Mouse (Mus musculus) left cerebral cortex, postnatal 10 days (tissue): Measurements from ENCODE around the gene Emp1. TPM values are rescaled to one million over a fixed set of nuclear protein-coding genes. Genes with fewer than 3 reads are reported as not detected.

Experiments used
- DNase-seq, 2 experiments: peaks; one replicate each; pipeline ENCODE4 v3.0.0; 2021 to 2022; ENCODE audit warnings: low spot score in 2 of 2, mixed read lengths in 1 of 2; ENCODE audit errors: extremely low spot score in 1 of 2
- intact Hi-C: fragments of 180-260 bp; cut with DNase I; formaldehyde crosslinking; loops from one replicate; pipeline ENCODE4 v1.15.1; 2025
- total RNA-seq, 2 experiments: library from RNA; stranded (reverse); gene quantifications; 2 replicates each; pipeline ENCODE4 v1.2.3; 2021

Emp1 gene
- total RNA-seq, 2 experiments from 2014 or later, result 3.0 to 4.4 TPM

GRCm38 (mm10) chr6:135397089-135397488 lies 34.7 kb downstream of the Emp1 start:
- no peak for DNase-seq
- intact Hi-C loops, result no loop called here

GRCm38 (mm10) chr6:135397788-135398187 lies 35.4 kb downstream of the Emp1 start:
- intact Hi-C loops, result no loop called here
- no peak for DNase-seq

- DNase-seq, result no peak
- intact Hi-C loops, result no loop called here
These were observed 36.5 kb downstream of the Emp1 start for GRCm38 (mm10) chr6:135398801-135399200.

GRCm38 (mm10) chr6:135400306-135400705 lies 38.0 kb downstream of the Emp1 start:
- peak; percentile 32 to 47 for DNase-seq
- intact Hi-C loops, result no loop called here

- no peak for DNase-seq
- intact Hi-C loops, result no loop called here
These were observed 42.7 kb downstream of the Emp1 start for GRCm38 (mm10) chr6:135405093-135405492.

GRCm38 (mm10) chr6:135407323-135407722 lies 45.0 kb downstream of the Emp1 start:
- no peak for DNase-seq
- intact Hi-C loops, result no loop called here

- intact Hi-C loops, result loop anchor here (10.0 kb wide), 1 partner anchor 753 kb away; no protein-coding TSS in a partner anchor
- no peak for DNase-seq
These were observed 49.5 kb downstream of the Emp1 start for GRCm38 (mm10) chr6:135411712-135412319.

GRCm38 (mm10) chr6:135412649-135413048 lies 50.3 kb downstream of the Emp1 start:
- intact Hi-C loops, result loop anchor here (10.0 kb wide), 1 partner anchor 752 kb away; no protein-coding TSS in a partner anchor
- no peak for DNase-seq

GRCm38 (mm10) chr6:135417459-135417858 lies 55.1 kb downstream of the Emp1 start:
- DNase-seq, result peak; percentile 22 to 49
- intact Hi-C loops, result loop anchor here (10.0 kb wide), 1 partner anchor 747 kb away; no protein-coding TSS in a partner anchor

GRCm38 (mm10) chr6:135418223-135418824 lies 56.0 kb downstream of the Emp1 start:
- no peak for DNase-seq
- intact Hi-C loops, result loop anchor here (10.0 kb wide), 1 partner anchor 746 kb away; no protein-coding TSS in a partner anchor

- intact Hi-C loops, result no loop called here
These were observed 65.9 kb downstream of the Emp1 start for GRCm38 (mm10) chr6:135428246-135428645.

GRCm38 (mm10) chr6:135429268-135429909 lies 67.0 kb downstream of the Emp1 start:
- DNase-seq, result no peak
- intact Hi-C loops, result no loop called here

More at GRCm38 (mm10) chr6:135428246-135428645, 65.9 kb downstream of the Emp1 start:
- no peak for DNase-seq

GRCm38 (mm10) chr6:135430441-135430970 lies 68.2 kb downstream of the Emp1 start:
- intact Hi-C loops, result no loop called here
- DNase-seq, result no peak

Other genes starting within 250 kb of the Emp1 start
- gene Gprc5d, start 244.3 kb upstream of the Emp1 start, total RNA-seq, result not detected
- 10 to 100 TPM; 98.1 TPM for gene Fam234b, start 164.6 kb upstream of the Emp1 start, total RNA-seq
- 10 to 100 TPM; 37.8 to 39.5 TPM for gene Hebp1, start 164.5 kb upstream of the Emp1 start, total RNA-seq
- not detected for gene Gsg1, start 108.2 kb upstream of the Emp1 start, total RNA-seq
- gene Pbp2, start 52.1 kb upstream of the Emp1 start, total RNA-seq, result not detected